Mouse (Mus musculus) liver, embryonic 12.5 days (tissue): ENCODE data around the gene Kctd10. TPM values are rescaled to one million over a fixed set of nuclear protein-coding genes. Genes with fewer than 3 reads are reported as not detected.

ENCODE experiments used
- ATAC-seq: fragments of 200-750 bp; cut with Nextera tagmentation; 2 replicates; pipeline ENCODE4 v1.8.0; 2017; ENCODE audit warnings: moderate number of reproducible peaks, mild to moderate bottlenecking, moderate library complexity
- H3K27ac ChIP-seq: fragments of 300-500 bp; sonication (generic); 2 replicates; pipeline ENCODE4 v1.5.1; 2016; ENCODE audit warnings: mild to moderate bottlenecking
- H3K27me3 ChIP-seq: fragments of 300-500 bp; sonication (generic); replicated peaks from 2 replicates; pipeline ENCODE4 v1.6.1; 2016; ENCODE audit warnings: mild to moderate bottlenecking, moderate library complexity
- H3K36me3 ChIP-seq: fragments of 300-500 bp; sonication (generic); 2 replicates; pipeline ENCODE4 v1.6.1; 2016; ENCODE audit warnings: mild to moderate bottlenecking, moderate library complexity
- H3K4me1 ChIP-seq: fragments of 300-500 bp; sonication (generic); 2 replicates; pipeline ENCODE4 v1.6.1; 2016
- H3K4me2 ChIP-seq: fragments of 300-500 bp; sonication (generic); 2 replicates; pipeline ENCODE4 v1.6.1; 2016; ENCODE audit warnings: mild to moderate bottlenecking, moderate library complexity
- H3K4me3 ChIP-seq: fragments of 300-500 bp; sonication (generic); 2 replicates; pipeline ENCODE4 v1.5.1; 2016; ENCODE audit warnings: mild to moderate bottlenecking, moderate library complexity
- H3K9ac ChIP-seq: fragments of 300-500 bp; sonication (generic); 2 replicates; pipeline ENCODE4 v1.6.1; 2016; ENCODE audit warnings: mild to moderate bottlenecking, moderate library complexity
- H3K9me3 ChIP-seq: fragments of 300-500 bp; sonication (generic); replicated peaks from 2 replicates; pipeline ENCODE4 v1.6.1; 2016; ENCODE audit warnings: mild to moderate bottlenecking, moderate library complexity
- WGBS: fragments of 180-500 bp; shearing (Covaris S2); methylation state at CpG from one replicate; pipeline ENCODE4 v1.1.7; 2016; ENCODE audit not compliant: insufficient replicate concordance; 5-methylcytosine and 5-hydroxymethylcytosine counted together
- polyA plus RNA-seq: library from polyadenylated mRNA; unstranded; fragments of >200 nt; fragmentation: Nextera tagmentation; extraction: Ambion mirVana; gene quantifications from 2 replicates; pipeline ENCODE4 v1.2.1, GENCODE M21; 2016

Kctd10 gene
- polyA plus RNA-seq, 1 experiment from 2014 or later = 36.2 TPM

GRCm38 (mm10) chr5:114365043-114365752 lies 15.1 kb downstream of the Kctd10 start:
- H3K4me3 ChIP-seq = no peak overlapping the region
- H3K27ac ChIP-seq = no peak overlapping the region
- no peaks in the 10 kb centered on the region for H3K27me3 ChIP-seq
- ATAC-seq = no peak
- H3K9ac ChIP-seq = no peak overlapping the region
- peaks cover 8% of the 10 kb centered on the region for H3K4me1 ChIP-seq
- H3K36me3 ChIP-seq = peaks cover 91% of the 10 kb centered on the region
- no peaks in the 10 kb centered on the region for H3K9me3 ChIP-seq
- 83% methylated on average over 23 of the region's 23 CpGs for WGBS
- no peak overlapping the region for H3K4me2 ChIP-seq

- no peak overlapping the region for H3K9ac ChIP-seq
- H3K4me2 ChIP-seq = no peak overlapping the region
- no peaks in the 10 kb centered on the region for H3K9me3 ChIP-seq
- no peaks in the 10 kb centered on the region for H3K27me3 ChIP-seq
- no peak overlapping the region for H3K27ac ChIP-seq
- no peak overlapping the region for H3K4me3 ChIP-seq
- ATAC-seq = no peak
- 71% methylated on average over 15 of the region's 15 CpGs for WGBS
- peaks cover 17% of the 10 kb centered on the region for H3K4me1 ChIP-seq
- H3K36me3 ChIP-seq = peaks cover 49% of the 10 kb centered on the region
These were observed 19.3 kb downstream of the Kctd10 start for GRCm38 (mm10) chr5:114360968-114361367.

- H3K9me3 ChIP-seq = no peaks in the 10 kb centered on the region
- WGBS = 51% methylated on average over 8 of the region's 8 CpGs
- H3K27ac ChIP-seq = no peak overlapping the region
- peaks cover 35% of the 10 kb centered on the region for H3K36me3 ChIP-seq
- H3K27me3 ChIP-seq = no peaks in the 10 kb centered on the region
- H3K9ac ChIP-seq = no peak overlapping the region
- no peak overlapping the region for H3K4me3 ChIP-seq
- H3K4me2 ChIP-seq = no peak overlapping the region
- peaks cover 17% of the 10 kb centered on the region for H3K4me1 ChIP-seq
- ATAC-seq = no peak
These were observed 20.7 kb downstream of the Kctd10 start for GRCm38 (mm10) chr5:114359586-114359985.

- Histone ChIP-seq H3K4me3 (no peak overlapping the region), H3K36me3 (peaks cover 28% of the 10 kb centered on the region), H3K9ac (no peak overlapping the region), H3K27ac (no peak overlapping the region), H3K27me3 (no peaks in the 10 kb centered on the region), H3K4me1 (peaks cover 17% of the 10 kb centered on the region), H3K4me2 (no peak overlapping the region), H3K9me3 (no peaks in the 10 kb centered on the region)
- WGBS = 81% methylated on average over 10 of the region's 10 CpGs
- no peak for ATAC-seq
These were observed 21.5 kb downstream of the Kctd10 start for GRCm38 (mm10) chr5:114358833-114359232.

GRCm38 (mm10) chr5:114356936-114357751 lies 23.2 kb downstream of the Kctd10 start:
- Histone ChIP-seq H3K4me3 (peak overlapping the region; percentile 9; the same call in 1 of the 2 replicates), H3K4me2 (peak overlapping the region; percentile 35), H3K27me3 (no peaks in the 10 kb centered on the region), H3K27ac (no peak overlapping the region), H3K4me1 (peaks cover 17% of the 10 kb centered on the region), H3K36me3 (peaks cover 12% of the 10 kb centered on the region), H3K9ac (no peak overlapping the region), H3K9me3 (no peaks in the 10 kb centered on the region)
- ATAC-seq = peak; percentile 51
- WGBS = 57% methylated on average over 23 of the region's 23 CpGs

GRCm38 (mm10) chr5:114356250-114356935 lies 23.9 kb downstream of the Kctd10 start:
- H3K27me3 ChIP-seq = no peaks in the 10 kb centered on the region
- no peak overlapping the region for H3K9ac ChIP-seq
- peak overlapping the region; percentile 35 for H3K4me2 ChIP-seq
- 24% methylated on average over 7 of the region's 7 CpGs for WGBS
- no peaks in the 10 kb centered on the region for H3K9me3 ChIP-seq
- peaks cover 7% of the 10 kb centered on the region for H3K36me3 ChIP-seq
- no peak overlapping the region for H3K27ac ChIP-seq
- ATAC-seq = peak; percentile 76
- peaks cover 17% of the 10 kb centered on the region for H3K4me1 ChIP-seq
- peak overlapping the region; percentile 9; the same call in 1 of the 2 replicates for H3K4me3 ChIP-seq

- no peak for ATAC-seq
- 42% methylated on average over 10 of the region's 10 CpGs for WGBS
These were observed 28.8 kb downstream of the Kctd10 start for GRCm38 (mm10) chr5:114351490-114351889.

GRCm38 (mm10) chr5:114347005-114347404 lies 33.3 kb downstream of the Kctd10 start:
- H3K36me3 ChIP-seq = no peaks in the 10 kb centered on the region
- H3K27ac ChIP-seq = no peak overlapping the region
- 68% methylated on average over 10 of the region's 10 CpGs for WGBS
- H3K4me2 ChIP-seq = no peak overlapping the region
- H3K9me3 ChIP-seq = no peaks in the 10 kb centered on the region
- no peak overlapping the region for H3K4me3 ChIP-seq
- no peak overlapping the region for H3K9ac ChIP-seq
- H3K4me1 ChIP-seq = no peaks in the 10 kb centered on the region
- ATAC-seq = no peak
- peaks cover 5% of the 10 kb centered on the region; the same call in 1 of the 2 replicates for H3K27me3 ChIP-seq

More at GRCm38 (mm10) chr5:114351490-114351889, 28.8 kb downstream of the Kctd10 start:
- H3K4me1 ChIP-seq = peaks cover 3% of the 10 kb centered on the region; the same call in 1 of the 2 replicates
- H3K4me3 ChIP-seq = no peak overlapping the region
- H3K4me2 ChIP-seq = no peak overlapping the region
- no peaks in the 10 kb centered on the region for H3K36me3 ChIP-seq
- H3K9ac ChIP-seq = no peak overlapping the region
- H3K27ac ChIP-seq = no peak overlapping the region
- peaks cover 5% of the 10 kb centered on the region; the same call in 1 of the 2 replicates for H3K27me3 ChIP-seq
- no peaks in the 10 kb centered on the region for H3K9me3 ChIP-seq

- no peak overlapping the region for H3K27ac ChIP-seq
- H3K4me2 ChIP-seq = no peak overlapping the region
- H3K4me3 ChIP-seq = no peak overlapping the region
- WGBS = 30% methylated on average over 3 of the region's 3 CpGs
- H3K36me3 ChIP-seq = no peaks in the 10 kb centered on the region
- peaks cover 5% of the 10 kb centered on the region; the same call in 1 of the 2 replicates for H3K27me3 ChIP-seq
- H3K9me3 ChIP-seq = no peaks in the 10 kb centered on the region
- no peak overlapping the region for H3K9ac ChIP-seq
- ATAC-seq = peak; percentile 82
- no peaks in the 10 kb centered on the region for H3K4me1 ChIP-seq
These were observed 34.8 kb downstream of the Kctd10 start for GRCm38 (mm10) chr5:114345538-114345937.

- ATAC-seq = no peak
- 63% methylated on average over 7 of the region's 7 CpGs for WGBS
These were observed 36.7 kb downstream of the Kctd10 start for GRCm38 (mm10) chr5:114343612-114344011.

GRCm38 (mm10) chr5:114342996-114343395 lies 37.3 kb downstream of the Kctd10 start:
- 0 out of 2 replicates have a peak, but pooled peaks cover 9% of the 10 kb centered on the region for H3K27me3 ChIP-seq

More at GRCm38 (mm10) chr5:114343612-114344011, 36.7 kb downstream of the Kctd10 start:
- Histone ChIP-seq H3K27ac (no peak overlapping the region), H3K4me3 (no peak overlapping the region), H3K36me3 (no peaks in the 10 kb centered on the region), H3K9ac (no peak overlapping the region), H3K4me1 (no peaks in the 10 kb centered on the region), H3K4me2 (no peak overlapping the region), H3K27me3 (0 out of 2 replicates have a peak, but pooled peaks cover 9% of the 10 kb centered on the region), H3K9me3 (no peaks in the 10 kb centered on the region)

More at GRCm38 (mm10) chr5:114342996-114343395, 37.3 kb downstream of the Kctd10 start:
- WGBS = 43% methylated on average over 5 of the region's 5 CpGs
- no peak overlapping the region for H3K9ac ChIP-seq
- no peak for ATAC-seq
- no peaks in the 10 kb centered on the region for H3K4me1 ChIP-seq
- H3K27ac ChIP-seq = no peak overlapping the region
- no peak overlapping the region for H3K4me2 ChIP-seq
- no peaks in the 10 kb centered on the region for H3K9me3 ChIP-seq
- H3K36me3 ChIP-seq = no peaks in the 10 kb centered on the region
- no peak overlapping the region for H3K4me3 ChIP-seq
